8 mouse cellular contexts compared by ENCODE assay signal in genomic region chr1:66862712-66863511, GRCm38 (mm10). TPM values are rescaled to one million over a fixed set of nuclear protein-coding genes. Genes with fewer than 3 reads are reported as not detected.
DNase-seq lines count a peak whose midpoint lies in the region; ATAC-seq and TF ChIP-seq lines count a peak whose summit lies in the region.

Gene Acadl, minus strand, starts transcription at chr1:66863277.

- DNase-seq in CD4-positive, CD25-positive, alpha-beta regulatory T cell, adult 2 months (ENCODE audit: low read depth, low spot score) = peak; percentile 74
- peak; percentile 53 for DNase-seq in c-Kit-positive CD71-positive TER-119-negative erythroid progenitor cells, embryonic 14.5 days (ENCODE audit: low read depth)
- peak; percentile 83 for DNase-seq in forebrain, embryonic 11.5 days (ENCODE audit: low spot score)
- peak; percentile 93 to 97 for DNase-seq in kidney, postnatal 25 days
- DNase-seq in liver, embryonic 14.5 days (ENCODE audit: low read depth in 3 of 3, low spot score in 3 of 3) = peak; percentile 38 to 56 (median 46)
- peak; percentile 76 for DNase-seq in neural tube, embryonic 10.5 days (ENCODE audit: extremely low spot score, low spot score)

- H3K4me1 ChIP-seq in forebrain, embryonic 11.5 days (replicated peaks; ENCODE audit: control insufficient read depth, insufficient read depth, low read length) = peaks cover 6% of the 10 kb centered on the region; the same call in 1 of the 2 replicates
- H3K4me1 ChIP-seq in heart, embryonic 15.5 days (replicated peaks) = peaks cover 19% of the 10 kb centered on the region
- peaks cover 0 to 2% of the 10 kb centered on the region in 2 experiments; a peak in 1 of 4 replicates for H3K4me1 ChIP-seq in liver, embryonic 14.5 days (replicated peaks; ENCODE audit: control insufficient read depth in 2 of 2, insufficient read depth in 2 of 2, low read length in 1 of 2)
- H3K4me1 ChIP-seq in stomach, embryonic 16.5 days (ENCODE audit: control insufficient read depth, insufficient read depth, low read length) = peaks cover 12% of the 10 kb centered on the region

- 0 out of 2 replicates have a peak within 1 kb of the TSS, but pooled peaks have one; percentile 12 for H3K27ac ChIP-seq in forebrain, embryonic 11.5 days (ENCODE audit: low read depth, low read length)
- peak within 1 kb of the TSS; percentile 100 for H3K27ac ChIP-seq in heart, embryonic 15.5 days
- H3K27ac ChIP-seq in liver, embryonic 14.5 days = peak within 1 kb of the TSS; percentile 78
- H3K27ac ChIP-seq in stomach, embryonic 16.5 days (ENCODE audit: low read length) = peak within 1 kb of the TSS; percentile 86

- ATAC-seq in forebrain, embryonic 11.5 days (replicated peaks; ENCODE audit: low FRiP score) = peak; percentile 92
- peak; percentile 97 for ATAC-seq in heart, embryonic 15.5 days (replicated peaks; ENCODE audit: insufficient number of reproducible peaks, insufficient read depth, low FRiP score, low read depth)
- ATAC-seq in liver, embryonic 14.5 days (ENCODE audit: insufficient read depth) = peak; percentile 95
- peak; percentile 94 for ATAC-seq in stomach, embryonic 16.5 days (ENCODE audit: insufficient read depth, low FRiP score)

- peak within 1 kb of the TSS; percentile 75 for H3K4me3 ChIP-seq in forebrain, embryonic 11.5 days (ENCODE audit: low read depth, low read length)
- H3K4me3 ChIP-seq in heart, embryonic 15.5 days = peak within 1 kb of the TSS; percentile 99
- H3K4me3 ChIP-seq in liver, embryonic 14.5 days (ENCODE audit: insufficient read depth in 1 of 2, low read depth in 2 of 2, low read length in 2 of 2) = peak within 1 kb of the TSS; percentile 67 to 95
- H3K4me3 ChIP-seq in stomach, embryonic 16.5 days (replicated peaks; ENCODE audit: low read length) = peak within 1 kb of the TSS; percentile 71

- H3K9ac ChIP-seq in forebrain, embryonic 11.5 days (ENCODE audit: low read length) = peak within 1 kb of the TSS; percentile 79
- H3K9ac ChIP-seq in heart, embryonic 15.5 days = peak within 1 kb of the TSS; percentile 97
- peak within 1 kb of the TSS; percentile 82 for H3K9ac ChIP-seq in liver, embryonic 14.5 days (replicated peaks)
- H3K9ac ChIP-seq in stomach, embryonic 16.5 days (ENCODE audit: low read length) = peak within 1 kb of the TSS; percentile 84

- no peaks in the 10 kb centered on the region for H3K27me3 ChIP-seq in forebrain, embryonic 11.5 days (ENCODE audit: control insufficient read depth, insufficient read depth, low read length)
- H3K27me3 ChIP-seq in heart, embryonic 15.5 days = no peaks in the 10 kb centered on the region
- H3K27me3 ChIP-seq in liver, embryonic 14.5 days (ENCODE audit: control insufficient read depth, insufficient read depth, low read length) = no peaks in the 10 kb centered on the region
- no peaks in the 10 kb centered on the region for H3K27me3 ChIP-seq in stomach, embryonic 16.5 days (ENCODE audit: control insufficient read depth, insufficient read depth, low read length)

- no peaks in the 10 kb centered on the region for H3K36me3 ChIP-seq in forebrain, embryonic 11.5 days (ENCODE audit: control insufficient read depth, insufficient read depth, low read length)
- H3K36me3 ChIP-seq in heart, embryonic 15.5 days = peaks cover 12% of the 10 kb centered on the region
- H3K36me3 ChIP-seq in liver, embryonic 14.5 days (replicated peaks; ENCODE audit: control insufficient read depth, insufficient read depth, low read depth) = no peaks in the 10 kb centered on the region
- peaks cover 3% of the 10 kb centered on the region; the same call in 1 of the 2 replicates for H3K36me3 ChIP-seq in stomach, embryonic 16.5 days (ENCODE audit: control insufficient read depth, insufficient read depth, low read length)

- no peaks in the 10 kb centered on the region for H3K9me3 ChIP-seq in forebrain, embryonic 11.5 days (ENCODE audit: control insufficient read depth, low read length)
- H3K9me3 ChIP-seq in heart, embryonic 15.5 days (replicated peaks) = no peaks in the 10 kb centered on the region
- H3K9me3 ChIP-seq in liver, embryonic 14.5 days (ENCODE audit: control insufficient read depth, low read length) = no peaks in the 10 kb centered on the region
- peaks cover under 1% of the 10 kb centered on the region; the same call in 1 of the 2 replicates for H3K9me3 ChIP-seq in stomach, embryonic 16.5 days (replicated peaks; ENCODE audit: control insufficient read depth, low read length)

- no peak for TF ChIP-seq CTCF in liver, embryonic 14.5 days (IDR thresholded peaks at IDR 0.05; ENCODE audit: low read depth)

- no peak for TF ChIP-seq EP300 in liver, embryonic 14.5 days (IDR thresholded peaks at IDR 0.05; ENCODE audit: low read depth)

- peak within 1 kb of the TSS; percentile 88 for H3K4me2 ChIP-seq in forebrain, embryonic 11.5 days (ENCODE audit: low read depth, low read length, severe bottlenecking)
- peak within 1 kb of the TSS; percentile 63 for H3K4me2 ChIP-seq in heart, embryonic 15.5 days
- peak within 1 kb of the TSS; percentile 88 for H3K4me2 ChIP-seq in liver, embryonic 14.5 days (ENCODE audit: low read depth)
- H3K4me2 ChIP-seq in stomach, embryonic 16.5 days (ENCODE audit: low read depth, low read length) = peak within 1 kb of the TSS; percentile 64

- WGBS in forebrain, embryonic 11.5 days = under 1% methylated on average over 85 of the region's 85 CpGs
- WGBS in heart, embryonic 15.5 days = under 1% methylated on average over 74 of the region's 85 CpGs
- WGBS in liver, embryonic 14.5 days (ENCODE audit: insufficient replicate concordance) = under 1% methylated on average over 76 of the region's 85 CpGs
- under 1% methylated on average over 85 of the region's 85 CpGs for WGBS in stomach, embryonic 16.5 days

RNA-seq across cellular contexts. Expression of gene Acadl, which starts in this region (rescaled TPM):
- polyA plus RNA-seq in forebrain, embryonic 11.5 days (2014; fragmentation: Nextera tagmentation; extraction: Ambion mirVana) = 48.9 and 52.2 TPM in 2 replicates
- polyA plus RNA-seq in heart, embryonic 15.5 days (2015; fragmentation: Nextera tagmentation; extraction: Ambion mirVana) = 631 and 795 TPM in 2 replicates
- polyA plus RNA-seq in liver, embryonic 14.5 days (2012; rRNA removed) = 15.5 and 34.8 TPM in 2 replicates
- polyA plus RNA-seq in liver, embryonic 14.5 days (2014; fragmentation: Nextera tagmentation; extraction: Ambion mirVana) = 105 TPM in 2 replicates
- 188 and 195 TPM in 2 replicates for polyA plus RNA-seq in stomach, embryonic 16.5 days (2015; fragmentation: Nextera tagmentation; extraction: Ambion mirVana)

Comparison
In these comparisons a context has a peak if more than half of its experiments do, and no peak if none do; other contexts are left out.
1. Peak in every context shown above with its lines: DNase-seq, ATAC-seq, H3K4me3 ChIP-seq and H3K27ac ChIP-seq.
2. H3K27ac ChIP-seq: peak in every context shown above with its lines; median percentile 100 in heart, embryonic 15.5 days; 86 in stomach, embryonic 16.5 days; 78 in liver, embryonic 14.5 days; 12 in forebrain, embryonic 11.5 days.